Mouse (Mus musculus): ENCODE measurements around the gene Arhgap30.
A peak's percentile ranks its signal among the peaks of the same experiment; 100 is the strongest.

- TF ChIP-seq E2F4 (IDR thresholded peaks at IDR 0.05; ENCODE audit: insufficient read depth) (no peak), MAX (IDR thresholded peaks at IDR 0.05; ENCODE audit: low read depth) (no peak), POLR2A (IDR thresholded peaks at IDR 0.05; ENCODE audit: insufficient read length, low read depth) (peak; percentile 71)
These were observed 13.1 kb upstream of the Arhgap30 start for GRCm38 (mm10) chr1:171375646-171376097.

Measured in myocyte (in vitro differentiated cells).